Mouse (Mus musculus) C2C12 (cell line): ENCODE measurements at regions not wholly inside any gene's neighbourhood (a gene's known extent, or its start where the extent isn't known, plus 50 kb on each side); places are given as distances from the start of the nearest gene placed in this dataset.

Experiments
- H3K27me3 ChIP-seq: one replicate; pipeline ENCODE4 v1.6.1; 2011; ENCODE audit not compliant: control insufficient read depth, insufficient read depth, insufficient read length
- H3K36me3 ChIP-seq: one replicate; pipeline ENCODE4 v1.6.1; 2011; ENCODE audit not compliant: control insufficient read depth, insufficient read depth
- H3K4me3 ChIP-seq: one replicate; pipeline ENCODE4 v1.5.1; 2011; ENCODE audit warnings: mild to moderate bottlenecking, control low read depth; ENCODE audit not compliant: poor library complexity, insufficient read depth, severe bottlenecking
- H3K79me2 ChIP-seq: one replicate; pipeline ENCODE4 v1.6.1; 2011; ENCODE audit not compliant: control insufficient read depth, insufficient read depth
- H3K79me3 ChIP-seq: one replicate; pipeline ENCODE4 v1.6.1; 2011; ENCODE audit warnings: low read depth, control low read depth
- H3ac ChIP-seq: one replicate; pipeline ENCODE3; 2011; ENCODE audit warnings: low read depth; ENCODE audit not compliant: control insufficient read depth, insufficient read length
- CEBPB ChIP-seq: IDR thresholded peaks from one replicate; pipeline ENCODE4 v1.6.1; 2011; ENCODE audit warnings: low read depth, mild to moderate bottlenecking, control low read depth, moderate library complexity
- CTCF ChIP-seq: IDR thresholded peaks from one replicate; pipeline ENCODE4 v1.5.1; 2011; ENCODE audit not compliant: control insufficient read depth, insufficient read depth, insufficient read length
- FOSL1 ChIP-seq: IDR thresholded peaks from one replicate; pipeline ENCODE4 v1.8.0; 2011; ENCODE audit warnings: mild to moderate bottlenecking, low read length; ENCODE audit not compliant: poor library complexity, insufficient read depth, severe bottlenecking
- MAX ChIP-seq: IDR thresholded peaks from one replicate; pipeline ENCODE4 v1.6.1; 2011; ENCODE audit warnings: mild to moderate bottlenecking, control low read depth
- MYOD1 ChIP-seq: IDR thresholded peaks from one replicate; pipeline ENCODE4 v1.6.1; 2011; ENCODE audit warnings: low read depth; ENCODE audit not compliant: control insufficient read depth, insufficient read length
- MYOG ChIP-seq: IDR thresholded peaks from one replicate; pipeline ENCODE4 v1.6.1; 2011; ENCODE audit not compliant: control insufficient read depth, insufficient read length; ENCODE audit errors: extremely low read depth
- USF1 ChIP-seq: IDR thresholded peaks from one replicate; pipeline ENCODE4 v1.6.1; 2011; ENCODE audit warnings: low read depth, mild to moderate bottlenecking, control low read depth, moderate library complexity

- H3ac ChIP-seq: no peak overlapping the region
- H3K79me3 ChIP-seq: no peaks in the 10 kb centered on the region
- no peaks in the 10 kb centered on the region for H3K79me2 ChIP-seq
- H3K36me3 ChIP-seq: no peaks in the 10 kb centered on the region
- TF ChIP-seq MYOD1: no peak
- no peak for TF ChIP-seq USF1
- no peak for TF ChIP-seq CEBPB
- TF ChIP-seq MYOG: no peak
- no peak for TF ChIP-seq MAX
- no peak for TF ChIP-seq CTCF
- TF ChIP-seq FOSL1: no peak
- no peaks in the 10 kb centered on the region for H3K27me3 ChIP-seq
- no peak overlapping the region for H3K4me3 ChIP-seq
These were observed 63.8 kb upstream of the Dscam start for GRCm38 (mm10) chr16:97234321-97234720.

- TF ChIP-seq CEBPB: no peak
- no peak for TF ChIP-seq FOSL1
- no peak for TF ChIP-seq MAX
- no peak for TF ChIP-seq MYOD1
- Histone ChIP-seq H3K79me3 (no peaks in the 10 kb centered on the region), H3K79me2 (no peaks in the 10 kb centered on the region), H3ac (no peak overlapping the region), H3K36me3 (no peaks in the 10 kb centered on the region), H3K4me3 (no peak overlapping the region), H3K27me3 (no peaks in the 10 kb centered on the region)
These were observed 69.1 kb upstream of the Dscam start for GRCm38 (mm10) chr16:97239626-97240025.

- Histone ChIP-seq H3K27me3 (no peaks in the 10 kb centered on the region), H3K79me2 (no peaks in the 10 kb centered on the region), H3K79me3 (no peaks in the 10 kb centered on the region), H3K36me3 (no peaks in the 10 kb centered on the region), H3K4me3 (no peak overlapping the region), H3ac (no peak overlapping the region)
- TF ChIP-seq FOSL1: no peak
- TF ChIP-seq CEBPB: no peak
- no peak for TF ChIP-seq MYOG
- TF ChIP-seq USF1: no peak
- TF ChIP-seq CTCF: no peak
- no peak for TF ChIP-seq MAX
- no peak for TF ChIP-seq MYOD1
These were observed 69.5 kb upstream of the Dscam start for GRCm38 (mm10) chr16:97240085-97240484.

- no peaks in the 10 kb centered on the region for H3K36me3 ChIP-seq
- no peaks in the 10 kb centered on the region for H3K79me2 ChIP-seq
These were observed 70.4 kb upstream of the Dscam start for GRCm38 (mm10) chr16:97240859-97241360.

DNA sequence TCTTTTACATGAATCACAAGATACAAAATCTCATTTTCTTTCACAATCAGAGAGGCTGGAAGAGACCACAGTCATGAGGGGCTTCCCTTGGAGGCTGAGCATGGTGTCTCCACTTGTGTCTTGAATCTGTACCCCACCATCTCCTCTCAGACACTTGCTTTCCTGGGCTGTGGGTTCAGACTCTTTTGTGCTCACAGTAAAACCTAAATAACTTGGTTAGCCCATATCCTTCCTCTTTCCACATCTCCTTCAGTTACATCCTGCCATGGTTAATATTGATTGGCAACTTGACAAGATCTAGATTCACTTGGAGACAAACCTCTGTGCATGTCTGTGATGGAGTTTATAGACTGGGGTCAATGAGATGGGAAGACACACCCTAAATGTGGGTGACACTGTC, 71.1 kb upstream of the Dscam start:
- TF ChIP-seq CEBPB (no peak), MYOG (no peak)
- Histone ChIP-seq H3K27me3 (no peaks in the 10 kb centered on the region), H3ac (no peak overlapping the region), H3K79me3 (no peaks in the 10 kb centered on the region), H3K4me3 (no peak overlapping the region), H3K36me3 (no peaks in the 10 kb centered on the region), H3K79me2 (no peaks in the 10 kb centered on the region)

More at GRCm38 (mm10) chr16:97240859-97241360, 70.4 kb upstream of the Dscam start:
- Histone ChIP-seq H3K79me3 (no peaks in the 10 kb centered on the region), H3K4me3 (no peak overlapping the region), H3ac (no peak overlapping the region), H3K27me3 (no peaks in the 10 kb centered on the region)
- no peak for TF ChIP-seq CTCF
- TF ChIP-seq MYOD1: no peak
- no peak for TF ChIP-seq FOSL1
- TF ChIP-seq MYOG: no peak

DNA sequence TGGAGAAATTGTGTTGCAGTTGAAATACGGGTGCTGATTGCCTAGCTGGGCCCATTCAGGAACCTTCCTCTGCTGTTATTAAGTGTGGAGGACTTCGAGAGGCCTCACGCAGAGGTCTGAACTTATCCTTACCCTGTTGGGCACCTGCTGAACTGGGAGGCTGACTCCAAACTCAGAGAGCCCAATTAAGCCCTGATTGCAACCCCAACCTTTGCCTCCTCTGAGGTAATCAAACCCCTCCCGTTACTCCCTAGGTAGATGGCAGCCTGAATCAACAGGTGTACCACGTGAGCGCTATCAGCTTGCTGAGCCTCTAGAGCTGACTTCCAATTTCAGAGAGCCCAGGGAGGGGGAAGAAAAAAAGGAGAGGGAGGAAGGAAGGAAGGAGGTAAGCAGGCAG, 79.9 kb upstream of the Dscam start:
- Histone ChIP-seq H3K79me2 (no peaks in the 10 kb centered on the region), H3K4me3 (no peak overlapping the region), H3K79me3 (no peaks in the 10 kb centered on the region), H3ac (no peak overlapping the region), H3K36me3 (no peaks in the 10 kb centered on the region), H3K27me3 (no peaks in the 10 kb centered on the region)
- no peak for TF ChIP-seq CTCF
- TF ChIP-seq MYOD1: no peak
- TF ChIP-seq CEBPB: no peak
- no peak for TF ChIP-seq USF1
- TF ChIP-seq FOSL1: no peak
- TF ChIP-seq MYOG: no peak
- no peak for TF ChIP-seq MAX
